Mouse (Mus musculus) intestine, embryonic 16.5 days (tissue): ENCODE measurements at regions not wholly inside any gene's neighbourhood (a gene's known extent, or its start where the extent isn't known, plus 50 kb on each side); places are given as distances from the start of the nearest gene placed in this dataset.
A peak's percentile ranks its signal among the peaks of the same experiment; 100 is the strongest.
"Not testable (repeated sequence)": the region's sequence is repeated elsewhere in the genome, so short reads cannot be mapped to it uniquely, and the experiment has no call there.

Experiments
- ATAC-seq: fragments of 200-750 bp; cut with Nextera tagmentation; 2 replicates; pipeline ENCODE4 v1.8.0; 2017; ENCODE audit warnings: moderate TSS enrichment, moderate library complexity
- H3K27ac ChIP-seq: fragments of 300-500 bp; sonication (generic); 2 replicates; pipeline ENCODE4 v1.5.1; 2014; ENCODE audit warnings: mild to moderate bottlenecking, low read length
- H3K27me3 ChIP-seq: fragments of 300-500 bp; sonication (generic); replicated peaks from 2 replicates; pipeline ENCODE4 v1.6.1; 2014; ENCODE audit warnings: low read length, control low read depth, mixed read lengths; ENCODE audit not compliant: control insufficient read depth, insufficient read depth
- H3K36me3 ChIP-seq: fragments of 300-500 bp; sonication (generic); 2 replicates; pipeline ENCODE4 v1.6.1; 2014; ENCODE audit warnings: low read length, control low read depth; ENCODE audit not compliant: control insufficient read depth, insufficient read depth
- H3K4me1 ChIP-seq: fragments of 300-500 bp; sonication (generic); 2 replicates; pipeline ENCODE4 v1.6.1; 2014; ENCODE audit warnings: low read length, control low read depth, mixed read lengths; ENCODE audit not compliant: control insufficient read depth, insufficient read depth
- H3K4me2 ChIP-seq: fragments of 300-500 bp; sonication (generic); 2 replicates; pipeline ENCODE4 v1.6.1; 2014; ENCODE audit warnings: low read depth, low read length, control low read depth
- H3K4me3 ChIP-seq: fragments of 300-500 bp; sonication (generic); 2 replicates; pipeline ENCODE4 v1.5.1; 2014; ENCODE audit warnings: mild to moderate bottlenecking, low read length
- H3K9ac ChIP-seq: fragments of 300-500 bp; sonication (generic); 2 replicates; pipeline ENCODE4 v1.6.1; 2014; ENCODE audit warnings: low read depth, low read length
- H3K9me3 ChIP-seq: fragments of 300-500 bp; sonication (generic); 2 replicates; pipeline ENCODE4 v1.6.1; 2016; ENCODE audit warnings: low read length, control low read depth; ENCODE audit not compliant: control insufficient read depth
- WGBS: fragments of 180-500 bp; shearing (Covaris S2); extraction: QIAGEN DNeasy Blood & Tissue Kit; methylation state at CpG from one replicate; pipeline ENCODE4 v1.1.7; 2014; 5-methylcytosine and 5-hydroxymethylcytosine counted together

DNA sequence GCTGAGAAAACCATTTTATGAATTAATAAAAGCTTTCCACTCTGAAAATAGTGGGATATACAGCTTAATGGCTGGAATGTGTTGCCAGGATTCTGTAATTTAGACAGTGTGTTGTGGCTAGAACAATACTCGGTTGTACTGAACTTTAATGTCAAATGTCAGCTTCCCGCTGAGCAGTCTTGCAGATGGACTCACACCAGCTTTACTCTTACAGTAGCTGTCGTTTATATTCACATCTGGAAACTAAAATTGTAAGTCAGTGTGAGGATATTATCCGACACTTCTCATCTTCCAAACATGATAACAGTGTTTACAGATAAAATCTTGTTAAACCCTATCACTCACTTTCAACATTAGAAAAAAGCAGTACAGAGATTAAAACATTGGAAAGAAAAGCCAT lies 328.3 kb upstream of the Gje1 start:
- H3K9ac ChIP-seq: no peak overlapping the region
- no peak for ATAC-seq
- no peaks in the 10 kb centered on the region for H3K36me3 ChIP-seq
- WGBS: 64% methylated on average over 4 of the region's 4 CpGs
- H3K27me3 ChIP-seq: no peaks in the 10 kb centered on the region
- H3K4me3 ChIP-seq: no peak overlapping the region
- no peak overlapping the region for H3K4me2 ChIP-seq
- no peak overlapping the region for H3K27ac ChIP-seq
- H3K4me1 ChIP-seq: no peaks in the 10 kb centered on the region
- no peaks in the 10 kb centered on the region for H3K9me3 ChIP-seq

- no peak for ATAC-seq
- no peaks in the 10 kb centered on the region for H3K9me3 ChIP-seq
- H3K4me1 ChIP-seq: no peaks in the 10 kb centered on the region
- no peak overlapping the region for H3K9ac ChIP-seq
- H3K4me2 ChIP-seq: no peak overlapping the region
- no peaks in the 10 kb centered on the region for H3K36me3 ChIP-seq
- H3K27ac ChIP-seq: no peak overlapping the region
- no peaks in the 10 kb centered on the region for H3K27me3 ChIP-seq
- no peak overlapping the region for H3K4me3 ChIP-seq
- WGBS: 68% methylated on average over 3 of the region's 3 CpGs
Measured at GRCm38 (mm10) chr10:15037571-15037970, 319.6 kb upstream of the Gje1 start.

DNA sequence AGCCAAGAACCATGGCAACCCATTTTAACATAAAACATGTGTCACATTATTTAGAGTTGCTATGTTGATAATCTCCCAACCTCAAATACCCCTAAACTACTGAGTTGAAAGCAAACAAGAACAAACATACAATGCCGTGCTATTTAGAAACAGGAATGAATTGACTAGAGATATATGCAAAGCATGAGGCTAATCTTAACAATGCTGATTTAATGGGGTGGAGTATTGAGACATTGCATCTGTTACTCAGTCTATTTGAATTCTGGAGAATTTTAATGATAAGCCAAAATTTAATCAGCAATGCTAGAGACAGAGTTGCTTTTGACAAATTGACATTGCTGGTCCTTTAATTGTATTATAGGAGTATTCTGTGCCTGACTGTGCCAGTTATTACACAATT lies 313.5 kb upstream of the Gje1 start:
- Histone ChIP-seq H3K4me3 (no peak overlapping the region), H3K4me1 (no peaks in the 10 kb centered on the region), H3K27me3 (no peaks in the 10 kb centered on the region), H3K9ac (no peak overlapping the region), H3K27ac (no peak overlapping the region), H3K36me3 (no peaks in the 10 kb centered on the region), H3K9me3 (no peaks in the 10 kb centered on the region), H3K4me2 (no peak overlapping the region)
- WGBS: 52% methylated on average over 1 of the region's 1 CpGs
- ATAC-seq: no peak

DNA sequence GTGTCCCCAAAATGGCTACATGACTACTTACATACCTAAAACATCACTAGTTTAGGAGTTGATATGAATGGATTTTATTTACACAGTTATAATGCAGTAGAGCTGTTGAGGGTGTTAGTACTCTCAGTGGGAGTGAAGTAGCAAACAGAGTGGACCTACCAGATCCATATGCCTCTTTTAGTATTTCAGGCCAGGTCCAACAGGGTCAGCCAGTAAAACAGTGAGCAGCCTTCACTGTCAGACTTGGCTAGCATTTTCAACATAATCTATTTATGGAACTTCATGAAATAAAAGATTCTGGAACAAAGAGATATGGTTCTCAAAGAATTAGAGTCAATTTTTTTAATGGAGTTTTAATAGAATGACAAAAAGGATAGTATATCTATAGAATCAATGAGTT lies 311.1 kb upstream of the Gje1 start:
- ATAC-seq: no peak
- H3K9me3 ChIP-seq: no peaks in the 10 kb centered on the region
- H3K9ac ChIP-seq: no peak overlapping the region
- no peak overlapping the region for H3K4me3 ChIP-seq
- H3K36me3 ChIP-seq: no peaks in the 10 kb centered on the region
- no peak overlapping the region for H3K27ac ChIP-seq
- no peaks in the 10 kb centered on the region for H3K4me1 ChIP-seq
- H3K4me2 ChIP-seq: no peak overlapping the region
- H3K27me3 ChIP-seq: no peaks in the 10 kb centered on the region

- 80% methylated on average over 4 of the region's 4 CpGs for WGBS
- no peak overlapping the region for H3K27ac ChIP-seq
- H3K4me3 ChIP-seq: no peak overlapping the region
- no peak overlapping the region for H3K9ac ChIP-seq
- no peaks in the 10 kb centered on the region for H3K36me3 ChIP-seq
- H3K4me1 ChIP-seq: no peaks in the 10 kb centered on the region
- no peak overlapping the region for H3K4me2 ChIP-seq
- H3K9me3 ChIP-seq: no peaks in the 10 kb centered on the region
- ATAC-seq: no peak
- no peaks in the 10 kb centered on the region for H3K27me3 ChIP-seq
Measured at GRCm38 (mm10) chr10:15013919-15014318, 295.9 kb upstream of the Gje1 start.

DNA sequence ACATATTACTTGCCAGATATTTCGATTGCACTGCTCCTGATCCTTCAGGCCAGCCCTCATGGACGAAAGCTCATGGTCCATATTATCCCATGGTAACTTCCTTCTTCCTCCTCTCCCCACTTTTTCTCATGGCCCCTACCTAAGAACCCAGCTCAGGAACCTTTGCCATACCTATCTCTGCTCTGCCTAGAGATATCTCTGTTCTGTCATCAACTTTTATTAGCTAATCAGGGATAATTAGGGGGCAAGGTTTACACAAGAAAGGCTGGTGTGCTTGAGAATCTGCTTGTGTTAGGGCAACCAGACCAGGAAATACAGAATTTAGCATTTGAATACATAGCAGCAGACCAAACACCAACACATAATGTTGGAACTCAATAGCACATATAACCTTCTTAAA lies 278.4 kb upstream of the Gje1 start:
- 72% methylated on average over 2 of the region's 2 CpGs for WGBS
- H3K27ac ChIP-seq: no peak overlapping the region
- no peaks in the 10 kb centered on the region for H3K4me1 ChIP-seq
- no peaks in the 10 kb centered on the region for H3K9me3 ChIP-seq
- H3K4me2 ChIP-seq: no peak overlapping the region
- H3K9ac ChIP-seq: no peak overlapping the region
- no peaks in the 10 kb centered on the region for H3K27me3 ChIP-seq
- peak; percentile 94 for ATAC-seq
- H3K36me3 ChIP-seq: no peaks in the 10 kb centered on the region
- H3K4me3 ChIP-seq: no peak overlapping the region

- Histone ChIP-seq H3K27ac (no peak overlapping the region), H3K27me3 (no peaks in the 10 kb centered on the region), H3K9ac (no peak overlapping the region), H3K36me3 (no peaks in the 10 kb centered on the region), H3K9me3 (no peaks in the 10 kb centered on the region), H3K4me1 (no peaks in the 10 kb centered on the region), H3K4me2 (no peak overlapping the region), H3K4me3 (no peak overlapping the region)
- no peak for ATAC-seq
Measured at GRCm38 (mm10) chr10:14989601-14990140, 271.7 kb upstream of the Gje1 start.

DNA sequence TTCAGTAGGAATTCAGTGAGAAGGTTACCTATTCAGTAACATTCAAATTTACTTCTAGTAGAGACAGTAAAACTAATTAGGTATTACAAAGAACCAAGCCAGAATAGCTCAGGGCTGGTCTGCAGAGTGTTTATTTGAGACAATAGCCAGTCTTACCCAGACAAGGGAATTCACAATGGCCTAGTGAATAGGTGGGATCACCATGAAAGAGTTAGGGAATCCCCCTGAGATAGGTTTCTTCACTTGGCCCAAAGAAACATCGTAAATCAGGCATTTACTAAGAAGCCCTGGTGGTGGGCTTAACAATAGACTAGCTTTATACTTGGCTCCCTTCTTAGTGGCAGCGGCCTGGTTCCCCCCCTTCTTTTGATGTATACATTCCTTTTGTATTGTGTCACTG lies 268.6 kb upstream of the Gje1 start:
- not testable (repeated sequence) for H3K27me3 ChIP-seq, H3K27ac ChIP-seq, H3K4me2 ChIP-seq, H3K9ac ChIP-seq, H3K36me3 ChIP-seq, H3K9me3 ChIP-seq, H3K4me3 ChIP-seq, H3K4me1 ChIP-seq, ATAC-seq
- WGBS: 61% methylated on average over 2 of the region's 2 CpGs

DNA sequence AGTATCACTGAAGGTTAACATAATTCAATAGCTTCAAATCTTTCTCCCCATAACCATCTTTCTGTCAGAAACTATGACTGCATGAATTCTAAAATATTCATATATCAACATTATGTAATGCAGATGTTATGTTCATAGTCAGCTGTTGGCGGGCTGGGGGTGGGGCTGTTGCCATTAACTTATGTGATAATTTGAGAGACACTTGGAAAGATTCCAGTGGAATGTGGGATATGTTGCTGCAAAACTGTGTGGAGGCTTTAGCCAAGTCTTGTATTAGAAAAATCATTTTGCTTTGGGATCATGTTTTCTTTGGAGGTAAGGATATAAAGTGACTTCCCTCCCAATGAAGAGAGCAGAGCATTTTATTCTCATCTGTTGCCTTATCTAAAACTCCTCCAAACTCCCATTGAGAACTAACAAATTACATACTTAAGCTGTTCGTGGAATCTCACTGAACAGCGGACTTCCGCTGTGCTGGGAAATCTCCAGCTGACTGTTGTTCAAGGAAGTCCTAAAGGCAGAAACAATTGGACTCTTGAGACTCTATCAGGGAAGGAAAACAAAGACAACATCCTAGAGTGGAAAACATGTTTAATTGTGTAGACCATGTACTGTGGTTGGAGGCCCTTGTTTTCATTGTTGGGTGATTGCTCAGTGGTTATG lies 260.2 kb upstream of the Gje1 start:
- Histone ChIP-seq H3K36me3 (no peaks in the 10 kb centered on the region), H3K4me2 (no peak overlapping the region), H3K9me3 (no peaks in the 10 kb centered on the region), H3K27ac (no peak overlapping the region; the same call in 1 of the 2 replicates), H3K9ac (no peak overlapping the region), H3K4me1 (no peaks in the 10 kb centered on the region), H3K4me3 (no peak overlapping the region), H3K27me3 (no peaks in the 10 kb centered on the region)
- WGBS: 49% methylated on average over 4 of the region's 4 CpGs
- peak; percentile 58; the same call in 1 of the 2 replicates for ATAC-seq
